Mouse (Mus musculus) c-Kit-positive CD71-negative TER-119-negative erythroid progenitor cells, embryonic 14.5 days (primary cell): ENCODE results near the gene Cabcoco1.

Experiments used
- DNase-seq: peaks from one replicate; pipeline ENCODE4 v3.0.0-alpha.2; 2013; ENCODE audit warnings: low read depth

The Cabcoco1 gene

GRCm38 (mm10) chr10:68435001-68435560, 106.6 kb downstream of the Cabcoco1 start:
- DNase-seq = no peak

- no peak for DNase-seq
Measured at GRCm38 (mm10) chr10:68434045-68434639, 107.6 kb downstream of the Cabcoco1 start.

GRCm38 (mm10) chr10:68431346-68431745, 110.3 kb downstream of the Cabcoco1 start:
- DNase-seq = peak; percentile 56

- DNase-seq = no peak
Measured at GRCm38 (mm10) chr10:68430929-68431328, 110.8 kb downstream of the Cabcoco1 start.

- DNase-seq = no peak
Measured at GRCm38 (mm10) chr10:68420393-68420920, 121.2 kb downstream of the Cabcoco1 start.

- DNase-seq = no peak
Measured at GRCm38 (mm10) chr10:68419893-68420292, 121.8 kb downstream of the Cabcoco1 start.

- no peak for DNase-seq
Measured at GRCm38 (mm10) chr10:68417074-68417790, 124.5 kb downstream of the Cabcoco1 start.

- DNase-seq = no peak
Measured at GRCm38 (mm10) chr10:68405936-68406335, 135.8 kb downstream of the Cabcoco1 start.

GRCm38 (mm10) chr10:68396786-68397185, 144.9 kb downstream of the Cabcoco1 start:
- peak; percentile 4 for DNase-seq

- no peak for DNase-seq
Measured at GRCm38 (mm10) chr10:68396083-68396482, 145.6 kb downstream of the Cabcoco1 start.

GRCm38 (mm10) chr10:68391640-68392039, 150.1 kb downstream of the Cabcoco1 start:
- DNase-seq = no peak

- no peak for DNase-seq
Measured at GRCm38 (mm10) chr10:68388802-68389201, 152.9 kb downstream of the Cabcoco1 start.

- DNase-seq = no peak
Measured at GRCm38 (mm10) chr10:68388138-68388537, 153.6 kb downstream of the Cabcoco1 start.
